Mouse (Mus musculus): Measurements from ENCODE around the gene Tmtc4.

- TF ChIP-seq CTCF (IDR thresholded peaks at IDR 0.05; ENCODE audit: borderline replicate concordance, insufficient read depth, low read length) (peak; percentile 30; the same call in 1 of the 2 replicates), POLR2A (IDR thresholded peaks at IDR 0.05; ENCODE audit: low read depth, low read length) (no peak)
Observed at GRCm38 (mm10) chr14:122953331-122953730, 30.5 kb downstream of the Tmtc4 start.
